Mouse (Mus musculus) hindbrain, embryonic 10.5 days (tissue): ENCODE measurements at regions not wholly inside any gene's neighbourhood (a gene's known extent, or its start where the extent isn't known, plus 50 kb on each side); places are given as distances from the start of the nearest gene placed in this dataset.
"Not testable (repeated sequence)": the region's sequence is repeated elsewhere in the genome, so short reads cannot be mapped to it uniquely, and the experiment has no call there.

ENCODE experiments used
- DNase-seq: peaks from one replicate; pipeline ENCODE4 v3.0.0-alpha.2; 2017; ENCODE audit warnings: low spot score
- H3K27ac ChIP-seq: fragments of 300-500 bp; sonication (generic); 2 replicates; pipeline ENCODE4 v1.5.1; 2016; ENCODE audit warnings: mild to moderate bottlenecking, moderate library complexity
- H3K27me3 ChIP-seq: fragments of 300-500 bp; sonication (generic); 2 replicates; pipeline ENCODE4 v1.6.1; 2016; ENCODE audit warnings: mild to moderate bottlenecking; ENCODE audit not compliant: poor library complexity, insufficient read depth, severe bottlenecking
- H3K36me3 ChIP-seq: fragments of 300-500 bp; sonication (generic); 2 replicates; pipeline ENCODE4 v1.6.1; 2016; ENCODE audit warnings: mild to moderate bottlenecking, moderate library complexity
- H3K4me1 ChIP-seq: fragments of 300-500 bp; sonication (generic); replicated peaks from 2 replicates; pipeline ENCODE4 v1.6.1; 2016; ENCODE audit warnings: mild to moderate bottlenecking
- H3K4me3 ChIP-seq: fragments of 300-500 bp; sonication (generic); 2 replicates; pipeline ENCODE4 v1.5.1; 2016; ENCODE audit warnings: mild to moderate bottlenecking, moderate library complexity
- H3K9me3 ChIP-seq: fragments of 300-500 bp; sonication (generic); 2 replicates; pipeline ENCODE4 v1.6.1; 2016; ENCODE audit warnings: mild to moderate bottlenecking, moderate library complexity
- WGBS: fragments of 180-500 bp; shearing (Covaris S2); methylation state at CpG from one replicate; pipeline ENCODE4 v1.1.7; 2016; 5-methylcytosine and 5-hydroxymethylcytosine counted together

DNA sequence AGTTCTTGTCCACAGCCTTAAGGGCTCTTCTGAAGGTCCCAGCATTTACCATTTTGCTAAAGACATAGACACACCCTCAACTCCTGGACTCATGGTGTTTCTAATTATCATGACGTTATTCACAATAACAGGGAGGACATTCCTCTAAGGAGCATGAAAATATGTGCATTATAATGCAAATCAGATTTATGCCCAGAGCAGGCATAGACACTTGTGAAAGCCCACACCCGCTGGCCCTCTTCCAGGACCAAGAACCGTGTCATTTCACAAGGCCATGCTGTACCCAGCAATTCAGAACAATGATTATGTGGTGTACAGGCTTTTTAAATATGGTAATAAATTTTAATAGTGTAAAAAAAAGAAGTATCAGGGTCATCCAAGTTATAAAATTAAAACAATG, 1040.4 kb downstream of the Poteg start:
- H3K9me3 ChIP-seq = no peaks in the 10 kb centered on the region
- H3K4me1 ChIP-seq = 0 out of 2 replicates have a peak, but pooled peaks cover 2% of the 10 kb centered on the region
- WGBS = 49% methylated on average over 3 of the region's 3 CpGs
- H3K36me3 ChIP-seq = no peaks in the 10 kb centered on the region
- H3K27me3 ChIP-seq = no peaks in the 10 kb centered on the region
- no peak for DNase-seq
- H3K4me3 ChIP-seq = no peak overlapping the region
- no peak overlapping the region for H3K27ac ChIP-seq

- Histone ChIP-seq H3K4me1 (no peaks in the 10 kb centered on the region), H3K27ac (no peak overlapping the region), H3K27me3 (no peaks in the 10 kb centered on the region), H3K9me3 (no peaks in the 10 kb centered on the region), H3K4me3 (no peak overlapping the region), H3K36me3 (no peaks in the 10 kb centered on the region)
- DNase-seq = no peak
- WGBS = 95% methylated on average over 5 of the region's 5 CpGs
Measured at GRCm38 (mm10) chr8:28503488-28504319, 1056.2 kb downstream of the Poteg start.

DNA sequence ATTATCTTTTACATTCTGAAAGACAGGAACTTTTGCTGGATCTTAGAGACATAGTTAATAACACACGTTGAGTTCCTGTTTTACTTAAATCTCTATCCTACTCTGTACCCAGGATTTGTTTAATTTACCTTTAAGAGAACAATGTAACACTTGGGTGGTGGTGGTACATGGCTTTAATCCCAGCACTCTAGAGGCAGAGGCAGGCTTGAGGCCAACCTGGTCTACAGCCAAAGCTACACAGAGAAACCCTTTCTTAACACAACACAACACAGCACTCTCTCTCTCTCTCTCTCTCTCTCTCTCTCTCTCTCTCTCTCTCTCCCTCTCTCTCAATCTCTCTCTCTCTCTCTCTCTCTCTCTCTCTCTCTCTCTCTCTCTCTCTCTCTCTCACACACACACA, 1076.0 kb downstream of the Poteg start:
- WGBS = 83% methylated on average over 1 of the region's 1 CpGs
- not testable (repeated sequence) for H3K27me3 ChIP-seq, H3K9me3 ChIP-seq, H3K27ac ChIP-seq, DNase-seq, H3K4me1 ChIP-seq, H3K36me3 ChIP-seq, H3K4me3 ChIP-seq

- no peaks in the 10 kb centered on the region for H3K36me3 ChIP-seq
- DNase-seq = no peak
- no peaks in the 10 kb centered on the region for H3K4me1 ChIP-seq
- H3K9me3 ChIP-seq = peaks cover 10% of the 10 kb centered on the region
- H3K4me3 ChIP-seq = no peak overlapping the region
- H3K27ac ChIP-seq = no peak overlapping the region
- no peaks in the 10 kb centered on the region for H3K27me3 ChIP-seq
Measured at GRCm38 (mm10) chr8:28547236-28547635, 1099.8 kb downstream of the Poteg start.

GRCm38 (mm10) chr8:28559881-28560280, 1112.4 kb downstream of the Poteg start:
- DNase-seq = no peak
- 77% methylated on average over 9 of the region's 9 CpGs for WGBS
- no peaks in the 10 kb centered on the region for H3K4me1 ChIP-seq
- H3K4me3 ChIP-seq = no peak overlapping the region
- H3K27me3 ChIP-seq = no peaks in the 10 kb centered on the region
- no peaks in the 10 kb centered on the region for H3K36me3 ChIP-seq
- H3K27ac ChIP-seq = no peak overlapping the region
- H3K9me3 ChIP-seq = no peaks in the 10 kb centered on the region

DNA sequence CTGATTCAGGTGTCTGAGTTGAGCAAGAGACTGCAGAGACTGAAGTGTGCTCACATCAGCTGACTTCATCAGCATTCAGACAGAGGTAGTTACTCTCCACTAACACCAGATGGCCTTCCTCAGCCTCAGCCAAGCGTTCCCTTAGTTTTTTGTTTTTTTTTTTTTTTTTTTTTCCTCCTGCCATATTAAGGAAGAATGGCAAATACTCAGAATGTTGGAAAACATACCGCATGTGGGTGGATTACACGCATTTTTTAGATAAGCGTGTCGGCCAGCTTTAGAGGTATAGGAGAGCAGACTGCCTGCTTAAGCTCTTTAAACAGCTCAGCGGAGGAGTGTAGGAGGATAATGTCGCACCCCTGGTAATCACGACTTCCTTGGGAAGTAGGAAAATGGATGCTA, 1131.8 kb downstream of the Poteg start:
- WGBS = 54% methylated on average over 8 of the region's 8 CpGs
- Histone ChIP-seq H3K27me3 (no peaks in the 10 kb centered on the region), H3K27ac (no peak overlapping the region), H3K9me3 (no peaks in the 10 kb centered on the region), H3K4me1 (no peaks in the 10 kb centered on the region), H3K36me3 (no peaks in the 10 kb centered on the region), H3K4me3 (no peak overlapping the region)
- DNase-seq = no peak

DNA sequence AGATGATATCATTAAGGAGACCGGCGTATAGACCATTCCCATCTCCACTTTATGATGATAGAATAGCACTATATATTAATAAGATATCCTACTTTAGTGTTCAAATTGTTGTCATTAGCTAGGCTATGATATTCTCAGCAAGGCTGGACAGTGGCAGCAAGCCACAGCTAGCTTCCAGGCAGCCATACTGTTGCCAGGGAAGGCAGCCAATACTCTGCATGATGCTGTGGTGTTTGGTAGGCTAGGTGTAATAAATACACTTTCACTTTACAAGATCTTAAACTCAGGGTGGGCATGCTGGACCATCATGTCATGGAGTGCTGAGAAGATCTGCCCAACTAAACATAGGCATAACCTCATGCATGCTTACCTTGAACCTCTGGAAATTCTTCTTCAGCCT, 1133.4 kb downstream of the Poteg start:
- H3K36me3 ChIP-seq = no peaks in the 10 kb centered on the region

DNA sequence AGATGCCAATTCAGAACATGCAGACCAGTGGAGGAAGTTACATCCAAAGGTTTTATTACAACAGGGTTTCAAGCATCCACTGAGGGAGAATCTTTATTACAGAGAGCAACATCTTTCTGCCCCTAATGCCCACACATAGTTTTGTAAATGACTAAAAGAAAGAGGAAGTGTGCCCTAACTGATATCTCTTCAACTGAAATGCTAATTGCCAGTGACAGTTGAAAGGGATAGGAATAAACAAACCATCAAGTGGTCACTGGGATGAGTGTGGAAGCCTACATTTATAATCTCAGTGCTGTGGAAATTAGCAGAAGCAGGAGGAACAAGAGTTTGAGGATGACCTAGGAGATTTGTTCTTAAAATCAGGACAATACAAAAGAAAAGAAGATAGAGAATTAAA, 1142.5 kb downstream of the Poteg start:
- Histone ChIP-seq H3K27me3 (no peaks in the 10 kb centered on the region), H3K27ac (no peak overlapping the region), H3K4me3 (no peak overlapping the region), H3K4me1 (no peaks in the 10 kb centered on the region), H3K36me3 (no peaks in the 10 kb centered on the region), H3K9me3 (no peaks in the 10 kb centered on the region)
- DNase-seq = no peak

More for the DNA sequence above, 1133.4 kb downstream of the Poteg start:
- DNase-seq = no peak
- Histone ChIP-seq H3K4me1 (no peaks in the 10 kb centered on the region), H3K27ac (no peak overlapping the region), H3K9me3 (no peaks in the 10 kb centered on the region), H3K4me3 (no peak overlapping the region), H3K27me3 (no peaks in the 10 kb centered on the region)
- WGBS = 97% methylated on average over 2 of the region's 2 CpGs

DNA sequence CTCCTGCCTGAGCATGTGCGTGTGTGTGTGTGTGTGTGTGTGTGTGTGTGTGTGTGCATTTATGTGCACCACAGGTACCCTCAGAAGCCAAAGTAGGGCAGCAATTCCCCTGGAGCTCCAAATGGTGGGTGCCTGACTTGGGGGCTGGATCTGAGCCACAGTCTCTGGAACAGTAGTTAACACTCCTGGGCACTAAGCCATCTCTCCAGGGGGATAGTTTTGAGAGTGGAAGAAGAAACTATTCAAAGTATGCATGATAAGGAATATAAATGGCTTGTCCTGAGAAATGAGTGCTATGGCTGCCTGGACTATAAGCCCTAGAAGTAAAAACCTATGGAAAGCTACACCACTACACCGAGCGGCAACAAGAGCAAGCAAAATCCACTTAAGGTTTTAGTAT, 1145.8 kb downstream of the Poteg start:
- H3K36me3 ChIP-seq = no peaks in the 10 kb centered on the region
- H3K27ac ChIP-seq = no peak overlapping the region
- no peak for DNase-seq
- H3K9me3 ChIP-seq = no peaks in the 10 kb centered on the region
- H3K27me3 ChIP-seq = no peaks in the 10 kb centered on the region
- no peak overlapping the region for H3K4me3 ChIP-seq
- 94% methylated on average over 3 of the region's 3 CpGs for WGBS
- H3K4me1 ChIP-seq = no peaks in the 10 kb centered on the region

- WGBS = 65% methylated on average over 12 of the region's 12 CpGs
- no peaks in the 10 kb centered on the region for H3K9me3 ChIP-seq
- H3K27me3 ChIP-seq = no peaks in the 10 kb centered on the region
- no peaks in the 10 kb centered on the region for H3K4me1 ChIP-seq
- no peak for DNase-seq
- H3K4me3 ChIP-seq = no peak overlapping the region
- H3K27ac ChIP-seq = no peak overlapping the region
- H3K36me3 ChIP-seq = no peaks in the 10 kb centered on the region
Measured at GRCm38 (mm10) chr8:28594191-28594590, 1146.7 kb downstream of the Poteg start.

DNA sequence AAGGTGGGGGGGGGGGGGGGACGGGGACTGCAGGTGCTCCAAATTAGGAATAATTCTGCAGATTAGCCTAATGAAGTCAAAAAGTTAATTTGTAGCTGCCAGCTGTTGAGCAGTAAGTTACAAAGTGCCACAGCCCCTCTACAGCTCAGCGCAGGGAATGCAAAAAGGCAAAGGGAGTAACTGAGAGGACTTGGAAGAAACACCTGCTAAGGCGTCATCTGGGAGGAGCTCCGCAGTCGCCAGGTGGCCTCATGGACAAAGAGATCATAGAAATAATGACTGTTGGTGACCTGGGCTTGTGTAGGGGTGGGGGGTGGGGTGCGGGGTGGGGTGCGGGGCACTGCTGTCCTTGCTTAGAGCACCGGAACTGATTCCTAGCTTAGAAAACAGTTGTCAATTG, 1147.1 kb downstream of the Poteg start:
- H3K9me3 ChIP-seq = no peaks in the 10 kb centered on the region
- H3K27me3 ChIP-seq = no peaks in the 10 kb centered on the region
- no peaks in the 10 kb centered on the region for H3K36me3 ChIP-seq
- WGBS = 44% methylated on average over 8 of the region's 8 CpGs
- H3K4me3 ChIP-seq = no peak overlapping the region
- H3K4me1 ChIP-seq = no peaks in the 10 kb centered on the region
- no peak for DNase-seq
- no peak overlapping the region for H3K27ac ChIP-seq

DNA sequence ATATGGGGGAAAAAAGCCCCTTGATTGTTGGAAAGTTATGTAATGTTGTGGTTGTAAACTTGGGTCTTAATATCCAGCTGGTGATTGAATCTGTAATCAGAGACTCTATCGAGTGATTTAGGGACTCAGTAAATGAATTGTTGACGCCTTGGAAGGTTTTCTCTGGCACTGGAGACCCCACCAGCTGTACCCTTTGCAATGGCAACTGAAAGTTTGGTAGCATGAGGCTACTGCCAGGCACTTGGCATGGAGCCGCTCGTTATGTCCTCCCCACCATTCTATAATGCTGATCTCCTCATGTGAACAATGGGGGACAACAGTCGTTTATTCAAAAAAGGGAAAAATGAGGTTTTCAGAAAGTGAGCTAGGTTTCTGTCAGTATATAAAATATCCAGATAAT, 1148.4 kb downstream of the Poteg start:
- no peak for DNase-seq
- Histone ChIP-seq H3K4me3 (no peak overlapping the region), H3K4me1 (no peaks in the 10 kb centered on the region), H3K9me3 (no peaks in the 10 kb centered on the region), H3K36me3 (no peaks in the 10 kb centered on the region), H3K27ac (no peak overlapping the region), H3K27me3 (no peaks in the 10 kb centered on the region)
- WGBS = 87% methylated on average over 5 of the region's 5 CpGs
